Mouse (Mus musculus) hindlimb bud, embryonic 11.5 days (tissue): ENCODE measurements at regions not wholly inside any gene's neighbourhood (a gene's known extent, or its start where the extent isn't known, plus 50 kb on each side); places are given as distances from the start of the nearest gene placed in this dataset.
"Not testable (repeated sequence)": the region's sequence is repeated elsewhere in the genome, so short reads cannot be mapped to it uniquely, and the experiment has no call there.

Experiments used
- DNase-seq: peaks from one replicate; pipeline ENCODE4 v3.0.0-alpha.2; 2012; ENCODE audit warnings: low read depth, low spot score; ENCODE audit errors: extremely low spot score

DNA sequence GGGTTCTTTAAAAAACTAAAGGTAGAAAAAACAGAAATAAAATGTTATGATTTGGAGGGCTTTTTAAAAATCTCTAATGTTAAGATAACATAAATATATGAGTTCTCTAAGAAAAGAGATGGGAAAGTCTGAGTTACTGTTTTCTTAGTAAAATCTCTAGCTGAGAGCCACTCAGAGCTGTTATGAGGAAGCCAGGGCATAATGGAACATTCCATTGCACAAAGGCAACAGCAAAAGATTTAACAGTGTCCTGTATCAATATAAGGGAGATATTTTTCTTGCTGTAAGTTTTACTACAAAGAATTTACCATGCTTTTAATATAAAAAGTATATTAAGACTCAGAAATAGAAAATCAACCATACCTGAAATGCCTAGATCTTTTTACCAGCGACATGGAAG is 82.9 kb upstream of the Rfc3 start:
- peak; percentile 14 for DNase-seq

DNA sequence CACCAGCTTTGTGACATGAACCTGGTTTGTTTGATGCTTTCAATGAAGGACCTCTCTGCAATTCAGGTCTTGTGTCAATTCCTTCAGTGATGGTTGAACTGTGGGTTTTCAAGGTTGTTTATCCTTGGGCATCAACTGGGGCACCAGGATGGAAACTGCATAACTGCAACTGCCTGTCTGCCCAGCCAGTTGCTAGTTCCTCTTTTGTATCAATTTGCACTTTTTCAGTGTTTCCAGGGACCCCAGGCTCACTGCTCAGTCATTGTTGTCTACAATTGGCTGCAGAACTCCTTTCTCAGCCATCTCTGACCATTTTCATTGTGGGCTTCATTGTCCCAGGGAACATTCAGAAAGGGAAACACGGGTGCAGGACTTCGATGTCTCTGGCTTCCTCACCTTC is 74.6 kb upstream of the Rfc3 start:
- DNase-seq, result no peak

DNA sequence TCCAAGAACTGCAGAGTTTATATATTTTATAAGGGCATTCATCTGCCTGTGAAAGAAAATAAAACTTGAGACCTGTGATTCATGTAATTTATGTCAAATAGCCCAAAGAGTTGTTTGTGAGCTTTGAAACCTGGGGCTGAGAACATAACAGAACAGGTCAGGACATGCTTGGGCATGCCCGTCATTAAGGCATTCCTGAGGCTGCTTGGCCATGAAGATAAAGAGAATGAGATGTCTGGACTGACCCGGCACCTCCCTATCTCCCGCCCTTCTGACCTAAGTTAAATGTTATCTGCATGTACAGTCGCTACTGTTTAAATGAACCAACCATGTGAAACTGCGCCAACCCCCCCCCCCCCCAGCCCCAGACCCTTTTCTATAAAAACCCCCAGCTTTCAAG is 73.4 kb upstream of the Rfc3 start:
- DNase-seq, result not testable (repeated sequence)

DNA sequence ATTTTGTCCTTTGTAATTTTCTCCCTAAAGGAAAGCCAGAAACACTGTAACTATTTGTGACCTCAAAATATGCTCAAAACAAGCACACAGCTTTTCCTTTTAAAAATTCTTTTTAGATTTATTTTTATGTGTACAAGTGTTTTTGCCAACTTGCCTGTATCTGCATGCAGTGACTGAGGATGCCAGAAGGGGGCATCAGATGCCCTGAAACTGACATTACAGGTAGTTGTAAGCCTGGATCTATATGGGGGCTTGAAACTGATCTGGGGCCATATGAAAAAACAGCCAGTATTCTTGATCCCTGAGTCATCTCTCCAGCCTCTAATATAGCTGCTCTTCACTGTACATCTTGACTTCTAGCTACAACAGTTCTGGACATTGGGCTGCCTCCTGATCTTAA is 71.4 kb upstream of the Rfc3 start:
- DNase-seq, result no peak

GRCm38 (mm10) chr5:151719757-151720156 is 68.7 kb upstream of the Rfc3 start:
- not testable (repeated sequence) for DNase-seq

- no peak for DNase-seq
Observed at GRCm38 (mm10) chr5:151717923-151718322, 66.9 kb upstream of the Rfc3 start.

DNA sequence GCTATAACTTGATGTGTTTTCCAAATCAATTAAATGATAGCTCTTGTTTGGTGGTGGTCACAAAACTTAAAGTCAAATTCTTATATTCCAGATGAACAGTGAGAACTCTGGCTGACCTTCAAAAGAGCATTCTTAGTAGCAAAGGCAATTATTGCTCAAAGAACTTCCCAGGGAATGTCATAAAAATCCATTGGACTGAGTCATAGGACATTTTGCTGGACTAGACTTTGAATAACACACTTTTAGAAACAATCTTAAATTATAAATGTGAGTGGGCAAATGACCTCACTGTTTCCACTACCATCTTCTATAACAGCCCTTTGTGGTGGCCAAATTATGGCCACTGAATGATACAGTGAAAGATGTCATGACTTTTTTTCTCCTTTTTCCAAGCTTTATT is 54.2 kb upstream of the Rfc3 start:
- DNase-seq, result no peak

DNA sequence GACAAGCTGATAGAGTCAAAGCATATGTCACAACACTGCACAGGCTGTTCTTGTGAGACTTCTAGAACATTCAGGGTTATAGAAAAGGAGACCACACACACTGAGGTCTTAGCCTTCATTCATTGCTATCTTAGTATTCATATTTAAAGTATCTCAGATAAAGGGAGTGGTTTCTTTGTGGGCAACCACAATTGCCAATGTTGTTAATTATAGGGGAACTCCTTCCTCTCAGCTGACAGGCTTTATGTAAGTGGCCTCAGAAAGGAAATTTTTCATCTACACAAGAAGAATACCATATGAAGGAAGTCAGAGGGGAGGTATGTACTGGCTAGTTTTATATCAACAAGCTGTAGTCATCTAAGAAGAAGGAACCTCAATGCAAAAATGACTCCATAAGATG is 53.0 kb upstream of the Rfc3 start:
- no peak for DNase-seq
